Mouse (Mus musculus): ENCODE results near the gene Gap43.

GRCm38 (mm10) chr16:42358058-42358457, 17.6 kb upstream of the Gap43 start:
- TF ChIP-seq GATA1 (IDR thresholded peaks at IDR 0.05; ENCODE audit: low read length) (no peak), TAL1 (IDR thresholded peaks at IDR 0.05; ENCODE audit: low read length) (no peak)
